Mouse (Mus musculus) heart, postnatal 4 days (tissue): ENCODE measurements around the gene Mars2. TPM values are rescaled to one million over a fixed set of nuclear protein-coding genes. Genes with fewer than 3 reads are reported as not detected.
A peak's percentile ranks its signal among the peaks of the same experiment; 100 is the strongest.

Source experiments
- DNase-seq: peaks from one replicate; pipeline ENCODE4 v3.0.0; 2021
- total RNA-seq, 2 experiments: library from RNA; stranded (reverse); gene quantifications; 2 replicates each; pipeline ENCODE4 v1.2.3; 2021

Gene Mars2
- 1 to 10 TPM; 5.1 to 5.5 TPM for total RNA-seq

GRCm38 (mm10) chr1:55236890-55237642 is at the start of gene Mars2:
Mars2 (plus strand) TSS chr1:55237177.
- peak; percentile 97 for DNase-seq

DNA sequence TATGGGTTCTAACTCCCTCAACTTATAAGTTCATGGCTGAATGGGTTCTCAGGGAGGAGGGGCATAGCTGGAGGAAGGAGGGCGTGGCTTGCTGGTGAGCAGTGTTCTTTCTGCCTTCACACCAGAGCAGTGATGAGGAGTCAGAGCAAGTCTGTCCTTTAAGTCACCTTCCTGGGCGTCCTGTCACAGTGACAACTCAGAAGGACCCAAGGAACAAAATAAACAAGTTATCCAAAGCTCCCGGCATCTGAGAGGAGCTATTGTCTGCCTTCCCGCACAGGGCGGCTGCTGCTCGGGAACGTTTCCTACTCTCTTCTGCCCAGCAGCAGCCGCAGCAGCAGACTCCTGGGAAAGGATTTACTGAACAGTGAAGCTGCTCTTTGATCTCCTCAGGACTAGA is 45.0 kb upstream of the Mars2 start:
- no peak for DNase-seq

GRCm38 (mm10) chr1:55192824-55193223 is 44.2 kb upstream of the Mars2 start:
- peak; percentile 65 for DNase-seq

DNA sequence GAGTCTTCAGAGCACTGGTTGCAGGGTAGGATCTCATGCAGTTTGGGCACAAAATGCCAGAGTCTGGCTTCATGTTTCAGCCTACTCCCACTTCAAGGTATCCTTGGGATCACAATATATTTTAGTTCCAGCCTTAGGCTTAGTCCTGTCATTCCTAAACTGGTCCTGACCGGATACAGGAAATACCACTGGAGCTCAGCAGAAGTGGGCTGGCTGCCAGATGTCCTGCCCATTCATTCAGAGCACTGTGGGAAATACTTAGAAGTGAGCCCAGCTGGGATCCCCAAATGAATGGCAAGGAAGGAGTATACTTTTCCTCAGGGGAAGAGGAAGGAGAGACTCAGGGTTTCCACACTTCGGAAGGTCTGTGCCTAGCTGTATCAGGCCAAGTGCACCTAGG is 43.7 kb upstream of the Mars2 start:
- peak; percentile 79 for DNase-seq

DNA sequence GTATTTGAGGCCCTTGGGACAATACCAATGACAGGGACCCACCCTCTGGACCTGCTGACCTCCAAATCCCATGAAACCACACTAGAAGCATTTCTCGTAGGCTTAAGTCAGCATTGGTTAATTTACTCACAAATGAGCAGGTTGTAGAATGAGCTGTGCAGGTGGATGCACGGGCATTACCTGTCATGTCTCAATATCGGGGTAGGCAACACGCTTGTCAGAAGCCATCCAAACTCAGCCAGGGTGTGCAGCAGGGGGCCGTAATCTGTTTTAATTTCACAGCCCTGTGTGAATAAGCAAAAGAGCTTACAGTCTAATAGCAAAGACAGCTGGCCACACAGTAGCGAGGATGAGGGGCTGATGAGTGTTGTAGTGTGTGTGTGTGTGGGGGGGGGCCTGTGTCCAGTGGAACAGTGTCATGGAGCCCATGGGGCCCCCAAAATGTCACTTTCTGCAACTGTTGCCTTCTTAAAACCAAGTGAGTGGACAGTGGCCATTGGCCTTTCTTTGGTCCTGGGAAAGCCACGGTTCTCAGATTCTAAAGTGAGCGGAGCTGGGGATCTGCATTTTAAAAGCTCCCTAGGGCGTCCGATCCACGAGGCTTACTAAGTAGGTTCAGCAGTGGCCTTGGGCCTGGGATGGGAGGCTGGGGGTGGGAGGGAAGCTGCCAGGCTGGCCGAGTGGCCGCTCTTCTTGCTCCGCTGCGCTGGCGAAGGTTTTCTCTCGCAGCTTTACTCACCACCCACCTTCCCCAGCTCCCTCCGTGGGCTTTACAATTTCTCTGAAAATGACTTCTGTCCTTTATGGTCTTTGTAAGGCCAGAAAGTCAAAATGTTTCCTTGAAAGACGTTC is 42.7 kb upstream of the Mars2 start:
- DNase-seq, result no peak

DNA sequence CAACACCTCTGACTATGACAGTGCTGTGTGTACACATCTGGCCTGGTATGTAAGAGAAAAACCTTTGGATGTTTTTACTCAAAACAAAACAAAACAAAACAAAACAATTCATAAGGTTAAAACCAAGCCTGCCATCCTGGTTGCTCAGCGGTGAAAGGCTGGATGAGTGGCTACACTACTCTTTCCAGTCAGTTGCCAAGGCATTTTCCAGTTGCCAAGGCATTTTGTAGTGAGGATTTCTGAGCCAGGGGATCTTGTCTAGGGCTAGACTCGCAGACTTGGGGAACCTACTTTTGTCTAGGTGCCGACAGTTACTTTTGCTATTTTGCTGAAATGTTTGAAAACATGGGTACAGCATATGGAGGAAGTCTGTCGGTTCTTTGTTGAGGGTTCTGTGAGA is 42.0 kb upstream of the Mars2 start:
- no peak for DNase-seq

DNA sequence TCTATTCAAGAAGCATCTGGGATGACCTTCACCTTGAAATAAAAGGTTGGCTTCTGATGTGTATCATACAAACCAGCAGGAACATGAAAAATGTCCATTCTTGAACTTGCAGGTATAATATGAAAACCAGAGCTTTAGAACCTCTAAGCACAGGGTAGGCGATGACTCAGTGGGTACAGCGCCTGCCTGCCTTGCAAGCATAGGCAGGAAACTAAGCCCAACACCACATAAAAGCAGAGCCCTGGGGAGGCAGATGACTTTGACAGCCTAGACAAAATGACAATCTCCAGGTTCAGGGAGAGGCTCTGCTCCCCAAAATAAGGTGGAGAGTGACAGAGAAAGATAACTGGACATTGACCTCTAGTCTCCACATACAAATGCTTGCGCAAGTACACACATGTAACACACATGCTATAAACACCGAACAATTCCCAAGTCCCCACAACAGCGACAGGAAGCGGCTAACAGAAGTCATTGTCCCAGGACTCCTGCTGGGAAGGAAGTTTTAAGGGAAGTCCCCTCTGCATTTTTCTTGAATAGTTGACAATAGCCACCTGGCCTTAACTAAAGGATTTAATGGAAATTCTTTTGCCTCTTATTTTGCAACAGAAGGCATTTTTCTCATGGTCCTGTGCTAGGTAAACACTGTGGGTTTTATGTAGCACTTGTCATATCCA is 40.5 kb upstream of the Mars2 start:
- no peak for DNase-seq

- DNase-seq, result no peak
These were observed 38.3 kb upstream of the Mars2 start for GRCm38 (mm10) chr1:55198719-55199118.

GRCm38 (mm10) chr1:55201850-55202752 is 34.9 kb upstream of the Mars2 start:
- peak; percentile 70 for DNase-seq

DNA sequence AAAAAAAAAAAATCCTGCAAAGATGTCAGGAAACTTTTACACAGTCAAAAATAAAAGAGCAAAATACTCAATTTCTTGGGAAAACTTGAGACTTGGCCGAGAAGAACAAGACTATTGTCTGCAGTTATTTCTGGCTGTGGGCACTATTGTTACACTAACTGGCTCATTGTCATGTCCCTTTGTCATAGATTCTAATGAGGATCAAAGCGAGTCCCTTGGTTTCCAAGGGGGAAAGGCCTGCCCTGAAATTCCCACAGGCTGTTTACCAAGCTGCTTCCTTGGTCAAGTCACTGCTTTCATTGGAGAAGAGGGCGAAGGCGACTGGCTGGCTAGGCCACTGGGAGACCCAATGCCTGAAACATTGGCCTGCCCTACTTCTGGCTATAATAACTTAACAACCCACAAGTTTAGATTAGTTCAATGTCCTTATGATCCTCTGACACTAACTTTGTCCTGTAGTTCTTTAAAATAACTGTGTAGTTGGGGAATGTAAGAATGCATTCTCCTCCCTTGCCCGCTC is 31.1 kb upstream of the Mars2 start:
- no peak for DNase-seq

DNA sequence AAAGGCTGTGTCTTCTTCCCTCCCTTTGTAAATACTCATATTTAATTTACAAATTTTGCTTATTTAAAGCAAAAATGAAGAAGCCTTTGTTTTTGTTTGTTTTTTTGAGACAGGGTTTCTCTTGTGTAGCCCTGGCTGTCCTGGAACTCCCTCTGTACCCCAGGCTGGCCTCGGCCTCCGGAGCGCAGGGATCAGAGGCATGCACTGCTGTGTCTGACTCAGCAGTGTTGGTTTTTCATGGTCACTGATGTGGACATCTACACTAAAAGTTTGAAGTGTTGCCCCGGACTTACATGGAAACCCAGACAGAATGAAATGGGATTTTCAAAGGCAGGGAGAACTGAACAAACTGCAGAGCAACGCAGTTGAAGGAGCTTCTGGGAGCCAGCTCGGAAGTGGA is 29.4 kb upstream of the Mars2 start:
- DNase-seq, result no peak

- no peak for DNase-seq
These were observed 28.4 kb upstream of the Mars2 start for GRCm38 (mm10) chr1:55208500-55209140.

- DNase-seq, result no peak
These were observed 26.6 kb upstream of the Mars2 start for GRCm38 (mm10) chr1:55210202-55210965.

DNA sequence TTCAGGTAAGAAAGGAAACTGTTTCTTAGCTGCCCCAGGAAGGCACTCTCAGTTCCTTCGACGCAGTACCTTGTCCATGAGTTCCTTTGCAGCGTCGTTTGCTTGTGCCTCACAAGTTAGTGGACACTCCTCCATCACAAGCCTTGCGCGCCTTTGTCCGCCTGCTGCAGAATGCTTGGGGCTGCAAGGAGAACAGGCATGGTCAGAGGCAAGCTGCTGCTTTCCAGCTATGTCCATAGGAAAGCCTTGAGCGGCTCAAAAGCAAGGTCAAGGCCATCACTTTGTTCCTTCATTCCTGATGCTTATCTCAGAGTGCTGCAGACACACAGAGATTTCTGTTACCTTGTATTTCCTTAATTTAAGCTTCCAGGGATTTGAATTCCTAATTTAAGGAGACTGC is 25.9 kb upstream of the Mars2 start:
- DNase-seq, result no peak

DNA sequence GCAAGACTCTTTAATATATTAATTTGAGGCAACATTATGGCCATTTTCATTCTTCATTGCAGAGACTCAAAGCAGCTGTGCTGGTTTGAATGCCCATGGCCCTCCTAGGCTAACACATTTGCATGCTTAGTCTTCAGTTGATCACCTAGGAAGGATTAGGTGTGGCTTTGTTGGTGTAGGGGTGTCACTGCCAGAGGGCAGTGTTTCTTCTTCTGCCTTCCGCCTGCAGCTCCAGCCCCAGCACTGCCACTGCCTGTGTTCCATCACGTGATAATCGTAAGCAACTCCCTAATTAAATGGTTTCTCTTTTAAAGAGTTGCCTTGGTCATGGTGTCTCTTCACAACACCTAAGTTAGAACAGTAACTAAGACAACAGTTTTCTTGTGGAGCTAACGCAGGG is 24.2 kb upstream of the Mars2 start:
- DNase-seq, result no peak

- DNase-seq, result no peak
These were observed 23.5 kb upstream of the Mars2 start for GRCm38 (mm10) chr1:55213475-55213874.

- no peak for DNase-seq
These were observed 23.0 kb upstream of the Mars2 start for GRCm38 (mm10) chr1:55213936-55214335.

DNA sequence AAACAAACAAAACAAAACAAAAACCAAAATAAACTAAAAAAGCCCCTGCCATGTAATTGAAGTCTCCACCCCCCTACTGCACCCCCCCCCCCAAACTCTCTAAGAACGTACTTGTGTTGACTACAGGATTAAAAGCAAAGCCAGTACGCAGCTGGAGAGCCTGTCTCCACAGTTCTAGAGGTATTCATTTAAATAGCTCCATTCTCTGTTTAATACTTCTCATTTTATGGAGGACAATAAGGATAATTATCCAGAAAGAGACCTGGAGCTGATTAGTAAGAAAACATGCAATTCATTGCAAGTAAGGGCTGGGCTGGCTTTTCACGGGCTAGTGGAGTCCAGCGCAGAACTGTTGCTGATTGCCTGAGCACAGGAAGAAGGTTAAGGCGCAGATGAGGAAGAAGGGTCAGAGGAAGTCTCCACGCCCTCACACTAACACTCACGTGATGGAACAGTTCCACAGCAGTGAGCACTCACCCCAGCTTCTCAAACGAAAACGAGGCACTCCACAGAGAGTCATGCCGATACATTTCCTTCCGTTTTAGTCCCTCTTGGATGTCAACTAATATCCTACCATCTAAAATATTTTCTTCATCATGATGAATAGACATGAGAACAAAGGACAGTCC is 21.7 kb upstream of the Mars2 start:
- no peak for DNase-seq

- peak; percentile 54 for DNase-seq
These were observed 19.8 kb upstream of the Mars2 start for GRCm38 (mm10) chr1:55217191-55217590.

DNA sequence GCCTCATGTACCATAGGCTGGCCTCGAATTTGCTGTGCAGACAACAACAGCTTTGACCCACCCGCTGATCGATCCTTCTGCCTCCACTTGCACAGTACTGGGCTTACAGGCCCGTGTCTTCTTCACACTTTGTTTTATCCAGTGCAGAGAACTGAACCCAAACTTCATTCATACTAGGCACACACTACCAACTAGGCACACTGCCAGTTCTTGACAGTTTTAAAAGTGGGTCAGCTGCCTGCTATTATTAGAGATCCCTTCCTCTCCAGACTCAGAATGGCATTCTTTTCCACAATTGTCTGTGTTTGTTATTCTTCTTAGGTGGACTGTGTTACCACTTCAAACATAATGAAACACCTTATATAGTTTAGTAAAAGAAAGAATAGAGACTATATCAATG is 15.6 kb upstream of the Mars2 start:
- DNase-seq, result peak; percentile 60
